Mouse (Mus musculus) embryonic facial prominence, embryonic 11.5 days (tissue): ENCODE measurements around the gene Ost4. TPM values are rescaled to one million over a fixed set of nuclear protein-coding genes. Genes with fewer than 3 reads are reported as not detected.

Source experiments
- ATAC-seq: fragments of 200-750 bp; cut with Nextera tagmentation; replicated peaks from 2 replicates; pipeline ENCODE4 v1.8.0; 2017; ENCODE audit warnings: low read depth; ENCODE audit not compliant: insufficient number of reproducible peaks, low FRiP score, low TSS enrichment
- DNase-seq: peaks from one replicate; pipeline ENCODE4 v3.0.0-alpha.2; 2015; ENCODE audit warnings: low spot score
- H3K27ac ChIP-seq: fragments of 300-500 bp; sonication (generic); replicated peaks from 2 replicates; pipeline ENCODE4 v1.5.1; 2014; ENCODE audit warnings: mild to moderate bottlenecking, low read depth, low read length, control low read depth
- H3K27me3 ChIP-seq: fragments of 300-500 bp; sonication (generic); 2 replicates; pipeline ENCODE4 v1.6.1; 2014; ENCODE audit warnings: mild to moderate bottlenecking, low read length, moderate library complexity, mixed read lengths; ENCODE audit not compliant: control insufficient read depth, insufficient read depth
- H3K36me3 ChIP-seq: fragments of 300-500 bp; sonication (generic); replicated peaks from 2 replicates; pipeline ENCODE4 v1.6.1; 2014; ENCODE audit warnings: low read depth, mild to moderate bottlenecking, low read length, moderate library complexity, mixed read lengths; ENCODE audit not compliant: control insufficient read depth, insufficient read depth
- H3K4me1 ChIP-seq: fragments of 300-500 bp; sonication (generic); 2 replicates; pipeline ENCODE4 v1.6.1; 2014; ENCODE audit warnings: low read length, mixed read lengths; ENCODE audit not compliant: control insufficient read depth, insufficient read depth
- H3K4me2 ChIP-seq: fragments of 300-500 bp; sonication (generic); 2 replicates; pipeline ENCODE4 v1.6.1; 2014; ENCODE audit warnings: low read depth, mild to moderate bottlenecking, control low read depth, low read length, moderate library complexity
- H3K4me3 ChIP-seq: fragments of 300-500 bp; sonication (generic); 2 replicates; pipeline ENCODE4 v1.5.1; 2014; ENCODE audit warnings: low read depth, low read length, control low read depth
- H3K9ac ChIP-seq: fragments of 300-500 bp; sonication (generic); replicated peaks from 2 replicates; pipeline ENCODE4 v1.6.1; 2014; ENCODE audit warnings: mild to moderate bottlenecking, control low read depth, low read length
- H3K9me3 ChIP-seq: fragments of 300-500 bp; sonication (generic); replicated peaks from 2 replicates; pipeline ENCODE4 v1.6.1; 2016; ENCODE audit warnings: mild to moderate bottlenecking, low read length, inconsistent platforms, mixed read lengths; ENCODE audit not compliant: control insufficient read depth
- WGBS: fragments of 180-500 bp; shearing (Covaris S2); extraction: QIAGEN DNeasy Blood & Tissue Kit; methylation state at CpG from one replicate; pipeline ENCODE4 v1.1.7; 2014; 5-methylcytosine and 5-hydroxymethylcytosine counted together
- polyA plus RNA-seq: library from polyadenylated mRNA; unstranded; fragments of >200 nt; fragmentation: Nextera tagmentation; extraction: Ambion mirVana; gene quantifications from 2 replicates; pipeline ENCODE4 v1.2.1, GENCODE M21; 2014

Ost4 gene
- polyA plus RNA-seq = 347 and 379 TPM in 2 replicates

DNA sequence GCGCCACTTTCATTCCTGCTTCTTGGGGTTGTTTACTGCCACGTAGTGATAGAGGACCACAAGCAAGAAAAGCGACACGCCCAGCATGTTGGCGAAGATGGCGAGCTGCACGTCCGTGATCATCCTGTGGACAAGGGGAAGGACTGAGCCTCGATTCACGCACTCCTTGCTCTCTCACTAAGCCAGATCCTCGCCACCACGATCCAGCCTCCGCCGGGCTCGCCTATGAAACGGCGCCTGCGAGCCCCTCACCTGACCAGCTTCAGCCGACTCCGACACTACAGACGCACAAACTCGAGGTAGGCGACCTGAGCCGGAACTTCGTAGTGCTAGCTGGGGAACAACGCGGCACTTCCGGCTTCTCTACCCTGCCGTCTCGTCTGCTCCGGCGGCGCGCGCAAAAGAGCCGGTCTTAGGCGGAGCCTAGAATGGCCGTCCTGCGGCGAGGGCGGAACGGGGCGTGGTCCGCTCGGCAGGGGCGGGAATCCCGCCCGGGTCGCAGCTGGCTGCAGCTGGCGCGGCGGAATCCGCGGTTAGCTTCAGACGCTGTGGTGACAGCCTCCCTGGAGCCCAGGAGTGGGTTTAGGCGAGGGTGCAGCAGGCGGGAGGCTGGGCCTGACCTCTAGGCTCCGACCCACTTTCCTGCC, at the start of gene Ost4:
Gene Ost4, minus strand, starts transcription at position 376 of the 647 bp plus-strand sequence.
- DNase-seq (peak; percentile 98), ATAC-seq (peak; percentile 95)
- under 1% methylated on average over 58 of the region's 58 CpGs for WGBS
- Histone ChIP-seq H3K9me3 (no peaks in the 10 kb centered on the region), H3K4me3 (peak within 1 kb of the TSS; percentile 66), H3K27ac (peak within 1 kb of the TSS; percentile 87), H3K9ac (peak within 1 kb of the TSS; percentile 81), H3K36me3 (peaks cover 6% of the 10 kb centered on the region; the same call in 1 of the 2 replicates), H3K4me1 (peaks cover 13% of the 10 kb centered on the region), H3K4me2 (peak within 1 kb of the TSS; percentile 92), H3K27me3 (no peaks in the 10 kb centered on the region)

DNA sequence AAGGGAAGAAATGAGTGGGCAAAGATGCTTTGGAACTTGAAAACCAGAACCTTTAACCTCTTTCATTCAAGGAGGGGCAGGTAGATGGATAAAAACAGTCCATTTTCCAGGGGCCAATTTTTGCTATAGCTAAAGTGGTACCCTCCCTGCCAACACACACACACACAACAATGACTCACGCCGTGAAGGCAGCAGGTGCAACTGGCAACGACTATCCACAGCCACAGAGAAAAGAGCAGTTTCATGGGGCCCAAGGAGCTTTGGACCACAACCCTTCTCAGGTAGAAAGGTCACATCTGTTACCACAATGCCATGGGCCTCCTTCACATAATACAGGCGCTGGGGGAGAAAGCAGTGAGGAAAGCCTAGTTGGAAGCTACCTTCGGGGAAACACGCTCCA, 48.2 kb upstream of the Ost4 start:
- ATAC-seq (no peak), DNase-seq (no peak)
- WGBS = 96% methylated on average over 6 of the region's 6 CpGs
- Histone ChIP-seq H3K4me1 (peaks cover 8% of the 10 kb centered on the region), H3K9ac (no peak overlapping the region), H3K9me3 (no peaks in the 10 kb centered on the region), H3K4me3 (no peak overlapping the region), H3K27ac (no peak overlapping the region), H3K4me2 (no peak overlapping the region), H3K36me3 (peaks cover 7% of the 10 kb centered on the region), H3K27me3 (no peaks in the 10 kb centered on the region)

DNA sequence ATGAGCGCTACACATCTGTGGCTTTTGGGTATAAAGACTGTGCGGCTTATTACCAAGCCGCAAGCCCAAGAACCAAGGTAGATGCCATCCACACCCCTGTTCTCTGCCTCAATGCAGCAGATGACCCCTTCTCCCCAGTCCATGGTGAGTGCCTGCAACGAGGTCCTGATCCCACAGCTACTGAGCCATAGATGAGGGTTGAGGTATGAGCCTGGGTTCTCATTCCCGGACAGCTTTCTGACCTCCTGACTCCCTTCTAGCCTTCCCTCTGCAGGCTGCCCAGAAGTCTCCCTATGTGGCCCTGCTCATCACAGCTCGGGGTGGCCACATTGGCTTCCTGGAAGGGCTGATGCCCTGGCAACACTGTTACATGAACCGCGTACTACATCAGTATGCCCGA, 47.0 kb upstream of the Ost4 start:
- WGBS = 96% methylated on average over 9 of the region's 9 CpGs
- Histone ChIP-seq H3K4me3 (no peak overlapping the region), H3K27me3 (no peaks in the 10 kb centered on the region), H3K36me3 (peaks cover 7% of the 10 kb centered on the region), H3K4me2 (no peak overlapping the region), H3K9me3 (no peaks in the 10 kb centered on the region), H3K9ac (no peak overlapping the region), H3K27ac (no peak overlapping the region), H3K4me1 (peaks cover 8% of the 10 kb centered on the region)
- no peak for ATAC-seq
- DNase-seq = no peak

DNA sequence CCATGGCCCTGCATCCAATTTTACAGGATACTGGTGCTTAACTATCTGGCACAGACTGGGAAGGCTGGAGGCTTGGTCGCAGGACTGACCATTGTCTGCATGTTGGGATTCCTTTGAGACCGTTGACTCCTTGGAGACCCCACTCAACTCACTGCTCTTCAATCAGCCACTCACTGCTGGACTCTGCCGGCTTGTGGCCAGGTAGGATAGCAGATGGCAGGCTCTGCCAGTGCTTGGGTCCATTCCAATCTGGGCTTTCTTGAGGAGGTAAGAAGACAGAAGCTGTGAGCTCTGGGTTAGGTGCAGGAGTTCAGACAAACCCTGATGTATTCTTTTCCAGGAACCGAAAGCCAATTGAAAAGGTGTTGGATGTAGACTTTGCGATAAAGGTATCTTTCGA, 46.5 kb upstream of the Ost4 start:
- no peak overlapping the region for H3K9ac ChIP-seq
- peaks cover 5% of the 10 kb centered on the region; the same call in 1 of the 2 replicates for H3K4me1 ChIP-seq
- H3K4me2 ChIP-seq = no peak overlapping the region
- no peak overlapping the region for H3K27ac ChIP-seq
- H3K4me3 ChIP-seq = no peak overlapping the region
- no peaks in the 10 kb centered on the region; the same call in 1 of the 2 replicates for H3K27me3 ChIP-seq
- ATAC-seq (no peak), DNase-seq (no peak)
- WGBS = 96% methylated on average over 6 of the region's 6 CpGs
- H3K9me3 ChIP-seq = no peaks in the 10 kb centered on the region
- peaks cover 7% of the 10 kb centered on the region for H3K36me3 ChIP-seq

DNA sequence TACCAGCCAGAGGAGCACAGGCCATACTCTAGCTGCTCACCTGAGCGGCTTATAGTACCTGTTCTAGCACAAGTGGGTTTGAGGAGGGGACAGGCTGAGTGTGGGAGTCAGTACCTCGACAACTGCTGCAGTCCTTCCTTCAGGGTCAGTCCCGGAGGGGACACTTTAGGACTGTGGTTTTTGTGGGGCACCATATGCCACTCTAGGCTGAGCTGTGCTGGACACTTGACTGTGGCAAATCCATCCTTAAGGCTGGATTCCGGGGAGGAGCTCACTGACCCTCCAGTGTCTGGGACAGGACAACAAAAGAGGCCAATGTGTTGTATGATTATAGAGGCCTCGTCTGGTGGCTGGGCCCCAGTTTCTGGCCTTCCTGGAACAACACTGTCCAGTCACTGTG, 45.0 kb upstream of the Ost4 start:
- Histone ChIP-seq H3K4me3 (no peak overlapping the region), H3K4me2 (no peak overlapping the region), H3K27ac (no peak overlapping the region), H3K4me1 (no peaks in the 10 kb centered on the region), H3K9ac (no peak overlapping the region), H3K9me3 (no peaks in the 10 kb centered on the region), H3K36me3 (peaks cover 7% of the 10 kb centered on the region), H3K27me3 (no peaks in the 10 kb centered on the region; the same call in 1 of the 2 replicates)
- ATAC-seq = no peak
- WGBS = 85% methylated on average over 5 of the region's 5 CpGs
- no peak for DNase-seq

DNA sequence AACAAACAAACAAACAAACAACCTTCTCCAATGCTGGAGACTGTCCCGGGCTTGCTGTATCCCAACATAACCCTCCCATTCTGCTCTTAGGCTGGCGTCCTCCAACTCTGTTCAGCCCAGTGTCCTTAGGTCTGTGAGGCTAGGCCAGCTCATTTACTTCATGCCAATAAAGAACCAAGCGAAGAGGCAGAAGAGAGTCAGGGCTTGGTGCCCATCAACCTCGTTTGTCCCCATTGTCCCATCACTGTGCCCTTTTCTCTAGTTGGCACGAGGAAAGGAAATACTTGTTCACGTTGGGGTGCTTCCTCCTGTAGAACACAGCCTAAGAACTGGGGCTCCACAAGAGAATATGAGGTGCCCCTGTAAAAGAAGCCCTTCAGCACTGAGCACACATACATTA, 44.1 kb upstream of the Ost4 start:
- Histone ChIP-seq H3K36me3 (peaks cover 7% of the 10 kb centered on the region), H3K27ac (no peak overlapping the region), H3K4me1 (no peaks in the 10 kb centered on the region), H3K4me3 (no peak overlapping the region), H3K9me3 (no peaks in the 10 kb centered on the region), H3K9ac (no peak overlapping the region), H3K27me3 (no peaks in the 10 kb centered on the region; the same call in 1 of the 2 replicates), H3K4me2 (no peak overlapping the region)
- ATAC-seq = no peak
- DNase-seq = no peak
- 86% methylated on average over 6 of the region's 6 CpGs for WGBS

DNA sequence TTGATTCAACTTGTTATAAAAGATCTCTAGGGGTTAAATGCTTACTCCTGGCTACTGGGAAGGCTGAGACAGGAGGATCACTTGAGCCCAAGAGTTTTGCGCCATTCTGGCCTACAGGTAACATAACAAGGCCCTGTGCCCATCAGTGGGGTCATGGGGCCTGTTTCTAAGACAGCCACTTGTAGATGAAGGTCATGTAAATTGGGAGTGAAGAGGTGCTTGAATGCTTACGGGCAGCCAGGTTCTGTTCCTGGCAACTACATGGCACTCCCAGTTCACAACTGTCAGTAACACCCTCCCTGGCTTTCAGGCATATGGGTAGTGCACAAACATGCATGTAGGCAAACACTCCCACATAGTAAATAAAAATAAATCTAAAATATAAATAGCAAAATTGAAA, 43.3 kb upstream of the Ost4 start:
- no peaks in the 10 kb centered on the region; the same call in 1 of the 2 replicates for H3K27me3 ChIP-seq
- no peak overlapping the region for H3K27ac ChIP-seq
- no peaks in the 10 kb centered on the region for H3K9me3 ChIP-seq
- 87% methylated on average over 2 of the region's 2 CpGs for WGBS
- no peak for DNase-seq
- no peaks in the 10 kb centered on the region for H3K4me1 ChIP-seq
- no peak overlapping the region for H3K4me2 ChIP-seq
- no peak for ATAC-seq
- peaks cover 7% of the 10 kb centered on the region for H3K36me3 ChIP-seq
- H3K9ac ChIP-seq = no peak overlapping the region
- no peak overlapping the region for H3K4me3 ChIP-seq

DNA sequence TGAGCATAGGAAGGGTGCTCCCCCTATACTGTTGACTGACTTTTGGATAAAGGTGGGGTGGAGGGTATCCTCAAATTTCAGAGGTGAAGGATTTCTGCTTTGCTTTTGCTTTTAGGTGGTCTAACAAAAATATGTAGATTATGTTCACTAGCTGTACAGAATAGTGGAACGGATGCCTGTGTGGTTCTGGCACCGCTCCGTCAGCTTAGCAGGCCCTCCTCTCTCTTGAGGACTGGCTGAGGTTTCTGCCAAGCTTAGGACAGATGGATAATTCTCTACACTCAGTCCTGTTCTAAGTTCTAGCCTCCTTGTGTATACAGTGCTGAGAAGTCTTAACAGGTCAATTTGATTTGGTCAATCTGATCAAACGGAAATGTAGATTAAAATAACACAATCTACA, 42.9 kb upstream of the Ost4 start:
- H3K27ac ChIP-seq = no peak overlapping the region

More for the DNA sequence above, 42.9 kb upstream of the Ost4 start:
- Histone ChIP-seq H3K9me3 (no peaks in the 10 kb centered on the region), H3K9ac (no peak overlapping the region), H3K4me3 (peak overlapping the region; percentile 35), H3K4me1 (no peaks in the 10 kb centered on the region), H3K4me2 (peak overlapping the region; percentile 74), H3K27me3 (peaks cover under 1% of the 10 kb centered on the region), H3K36me3 (peaks cover 7% of the 10 kb centered on the region)
- ATAC-seq = peak; percentile 12; the same call in 1 of the 2 replicates
- 72% methylated on average over 4 of the region's 4 CpGs for WGBS
- DNase-seq = no peak
